Mouse (Mus musculus) adrenal gland, postnatal 10 days (tissue): ENCODE measurements around the gene Podnl1. TPM values are rescaled to one million over a fixed set of nuclear protein-coding genes. Genes with fewer than 3 reads are reported as not detected.
A peak's percentile ranks its signal among the peaks of the same experiment; 100 is the strongest.

Experiments
- microRNA-seq: library from miRNA; unstranded; fragments of <30 nt; microRNA quantifications from one replicate; pipeline ENCODE4 v1.2.0, GENCODE M21; 2021
- total RNA-seq, 2 experiments: library from RNA; stranded (reverse); gene quantifications; 2 replicates each; pipeline ENCODE4 v1.2.3; 2021

Podnl1 gene
- total RNA-seq, 2 experiments from 2014 or later: 1.00 to 1.8 TPM

Small RNA genes within 50 kb of the gene (microRNA-seq; reads per million reads assigned to microRNA genes)
- gene Gm25110: not detected
- 1,860 reads per million, percentile 82 among the genes with 10 or more reads in this experiment for gene Mir181c
- gene Mir181d: 1,926 reads per million, percentile 83 among the genes with 10 or more reads in this experiment
- not detected for gene Mir709

Other genes starting within 250 kb of the Podnl1 start
- 10 to 100 TPM; 48.7 to 60.4 TPM for gene Adgrl1, start 225.9 kb upstream of the Podnl1 start, total RNA-seq
- under 1 TPM; 0.51 to 0.88 TPM for gene Gm10644, start 170.8 kb upstream of the Podnl1 start, total RNA-seq
- 10 to 100 TPM in 1 of 2 experiments, 1 to 10 TPM in 1; 9.2 to 12.1 TPM for gene Asf1b, start 170.5 kb upstream of the Podnl1 start, total RNA-seq
- gene Prkaca, start 153.0 kb upstream of the Podnl1 start, total RNA-seq: 100 to 1,000 TPM; 253 to 325 TPM
- 10 to 100 TPM; 40.8 to 41.6 TPM for gene Samd1, start 128.3 kb upstream of the Podnl1 start, total RNA-seq
- gene 1700067K01Rik, start 124.5 kb upstream of the Podnl1 start, total RNA-seq: under 1 TPM; 0.48 to 0.60 TPM
- gene 2210011C24Rik, start 113.8 kb upstream of the Podnl1 start, total RNA-seq: under 1 TPM in 1 of 2 experiments, not detected in 1; 0.24 TPM
- gene Palm3, start 104.5 kb upstream of the Podnl1 start, total RNA-seq: under 1 TPM; 0.57 to 0.70 TPM
- gene Il27ra, start 83.4 kb upstream of the Podnl1 start, total RNA-seq: 1 to 10 TPM; 5.3 to 6.9 TPM
- under 1 TPM in 1 of 2 experiments, not detected in 1; 0.51 TPM for gene Rln3, start 81.0 kb upstream of the Podnl1 start, total RNA-seq
- 1 to 10 TPM; 2.2 to 3.1 TPM for gene Gm10643, start 60.9 kb upstream of the Podnl1 start, total RNA-seq
- 10 to 100 TPM; 12.4 to 14.7 TPM for gene Rfx1, start 59.2 kb upstream of the Podnl1 start, total RNA-seq
- 10 to 100 TPM; 17.7 to 20.6 TPM for gene Dcaf15, start 21.2 kb upstream of the Podnl1 start, total RNA-seq
- gene Cc2d1a, start 21.9 kb downstream of the Podnl1 start, total RNA-seq: 10 to 100 TPM; 18.6 to 27.0 TPM
- gene 4930432K21Rik, start 22.0 kb downstream of the Podnl1 start, total RNA-seq: under 1 TPM; 0.36 to 0.79 TPM
- 1 to 10 TPM in 1 of 2 experiments, under 1 TPM in 1; 0.96 to 2.3 TPM for gene Nanos3, start 59.2 kb downstream of the Podnl1 start, total RNA-seq
- 10 to 100 TPM; 22.7 to 26.3 TPM for gene Zswim4, start 111.1 kb downstream of the Podnl1 start, total RNA-seq
- gene D8Ertd738e, start 123.7 kb downstream of the Podnl1 start, total RNA-seq: 100 to 1,000 TPM; 210 to 233 TPM
- gene Mri1, start 131.3 kb downstream of the Podnl1 start, total RNA-seq: 10 to 100 TPM; 28.0 to 34.4 TPM
- gene Ccdc130, start 144.4 kb downstream of the Podnl1 start, total RNA-seq: 10 to 100 TPM; 14.2 to 16.5 TPM